Comparison of ENCODE assay signal across 9 mouse cellular contexts in genomic region chr6:115846640-115847411, GRCm38 (mm10). TPM values are rescaled to one million over a fixed set of nuclear protein-coding genes. Genes with fewer than 3 reads are reported as not detected.
DNase-seq lines count a peak whose midpoint lies in the region; ATAC-seq and TF ChIP-seq lines count a peak whose summit lies in the region.
"Had no signal": no experiment of that assay in that cellular context is flagged by ENCODE, and none has a peak within 500 bp of the region (broad histone marks: within the 10 kb centered on the region; RNA-seq: fewer than 3 reads in every experiment).

No protein-coding gene starts in this region.

- TF ChIP-seq CTCF in testis, adult 2 months (IDR thresholded peaks at IDR 0.05; ENCODE audit: control insufficient read depth, insufficient read depth, insufficient replicate concordance, low read depth, low read length) = peak; percentile 34; the same call in 1 of the 2 replicates

- no peak overlapping the region for H3K9ac ChIP-seq in forebrain, embryonic 14.5 days (ENCODE audit: low read length)
- H3K9ac ChIP-seq in intestine, embryonic 15.5 days = no peak overlapping the region
- H3K9ac ChIP-seq in limb, embryonic 11.5 days (ENCODE audit: low read length) = no peak overlapping the region

- no peak overlapping the region for H3K4me2 ChIP-seq in forebrain, embryonic 14.5 days (ENCODE audit: low read length)
- no peak overlapping the region for H3K4me2 ChIP-seq in intestine, embryonic 15.5 days (replicated peaks)
- no peak overlapping the region for H3K4me2 ChIP-seq in limb, embryonic 11.5 days (ENCODE audit: low read depth, severe bottlenecking)

- no peaks in the 10 kb centered on the region for H3K4me1 ChIP-seq in testis, adult 2 months (ENCODE audit: control insufficient read depth, insufficient read depth, low read length)
- H3K4me1 ChIP-seq in forebrain, embryonic 14.5 days (ENCODE audit: control insufficient read depth, insufficient read depth, low read length) = 0 out of 2 replicates have a peak, but pooled peaks cover under 1% of the 10 kb centered on the region
- H3K4me1 ChIP-seq in intestine, embryonic 15.5 days (replicated peaks) = 0 out of 2 replicates have a peak, but pooled peaks cover under 1% of the 10 kb centered on the region
- no peaks in the 10 kb centered on the region for H3K4me1 ChIP-seq in limb, embryonic 11.5 days (ENCODE audit: control insufficient read depth, insufficient read depth, low read length)

- TF ChIP-seq POLR2A in testis, adult 2 months (IDR thresholded peaks at IDR 0.05; ENCODE audit: control insufficient read depth, low read depth, low read length) = no peak

- ATAC-seq in forebrain, embryonic 14.5 days = no peak
- ATAC-seq in intestine, embryonic 15.5 days = peak; percentile 59; the same call in 1 of the 2 replicates
- no peak for ATAC-seq in limb, embryonic 11.5 days (ENCODE audit: insufficient number of reproducible peaks, low FRiP score, low TSS enrichment, low read depth)

- no peaks in the 10 kb centered on the region for H3K27me3 ChIP-seq in testis, adult 2 months (ENCODE audit: control insufficient read depth, insufficient read depth, low read length)
- no peaks in the 10 kb centered on the region for H3K27me3 ChIP-seq in forebrain, embryonic 14.5 days (replicated peaks; ENCODE audit: control insufficient read depth, insufficient read depth, low read length)
- no peaks in the 10 kb centered on the region for H3K27me3 ChIP-seq in intestine, embryonic 15.5 days (replicated peaks)
- no peaks in the 10 kb centered on the region for H3K27me3 ChIP-seq in limb, embryonic 11.5 days (ENCODE audit: control insufficient read depth, insufficient read depth, low read length)

- DNase-seq in testis, postnatal 14 days (ENCODE audit: low spot score) = no peak
- DNase-seq in c-Kit-positive CD71-positive TER-119-positive erythroid progenitor cells, embryonic 14.5 days (ENCODE audit: low spot score) = peak; percentile 56
- DNase-seq in forebrain, embryonic 14.5 days (ENCODE audit: low spot score) = peak; percentile 51
- peak; percentile 74 for DNase-seq in limb, embryonic 11.5 days (ENCODE audit: low spot score)
- peak; percentile 84 for DNase-seq in naive thymus-derived CD4-positive, alpha-beta T cell, adult 2 months (ENCODE audit: low read depth)
- peak; percentile 54 to 75 for DNase-seq in thymus, postnatal 10 days (ENCODE audit: low spot score in 2 of 2)

- H3K4me3 ChIP-seq in testis, adult 2 months (ENCODE audit: control insufficient read depth, low read depth, low read length) = no peak overlapping the region
- H3K4me3 ChIP-seq in forebrain, embryonic 14.5 days (ENCODE audit: low read depth, low read length) = no peak overlapping the region
- no peak overlapping the region for H3K4me3 ChIP-seq in intestine, embryonic 15.5 days (replicated peaks)
- H3K4me3 ChIP-seq in limb, embryonic 11.5 days (ENCODE audit: low read depth, low read length) = no peak overlapping the region
- H3K4me3 ChIP-seq: erythroblast, embryonic 14.5 days had no signal

- H3K36me3 ChIP-seq in testis, adult 2 months (ENCODE audit: control insufficient read depth, insufficient read depth, low read length) = no peaks in the 10 kb centered on the region
- peaks cover 54% of the 10 kb centered on the region for H3K36me3 ChIP-seq in forebrain, embryonic 14.5 days (ENCODE audit: control insufficient read depth, insufficient read depth, low read length)
- peaks cover 3% of the 10 kb centered on the region; the same call in 1 of the 2 replicates for H3K36me3 ChIP-seq in intestine, embryonic 15.5 days
- H3K36me3 ChIP-seq in limb, embryonic 11.5 days (ENCODE audit: control insufficient read depth, insufficient read depth, low read length) = peaks cover 7% of the 10 kb centered on the region; the same call in 1 of the 2 replicates

- 52% methylated on average over 6 of the region's 8 CpGs for WGBS in forebrain, embryonic 14.5 days
- 38% methylated on average over 8 of the region's 8 CpGs for WGBS in intestine, embryonic 15.5 days
- WGBS in limb, embryonic 11.5 days = 63% methylated on average over 5 of the region's 8 CpGs

- no peak overlapping the region for H3K27ac ChIP-seq in testis, adult 2 months (ENCODE audit: control insufficient read depth, insufficient read depth, low read depth, low read length)
- H3K27ac ChIP-seq in forebrain, embryonic 14.5 days (ENCODE audit: low read depth, low read length) = no peak overlapping the region
- H3K27ac ChIP-seq in intestine, embryonic 15.5 days = no peak overlapping the region
- no peak overlapping the region for H3K27ac ChIP-seq in limb, embryonic 11.5 days (replicated peaks; ENCODE audit: low read depth, low read length)

- H3K9me3 ChIP-seq in forebrain, embryonic 14.5 days (replicated peaks; ENCODE audit: control insufficient read depth, low read length) = no peaks in the 10 kb centered on the region
- H3K9me3 ChIP-seq in intestine, embryonic 15.5 days = no peaks in the 10 kb centered on the region
- H3K9me3 ChIP-seq in limb, embryonic 11.5 days (ENCODE audit: control insufficient read depth, low read length) = no peaks in the 10 kb centered on the region

RNA-seq across cellular contexts. Expression of gene Mbd4, which starts 6.3 kb away (rescaled TPM):
- polyA plus RNA-seq in testis, adult 2 months (2012; rRNA removed) = 6.3 and 7.6 TPM in 2 replicates
- polyA plus RNA-seq in forebrain, embryonic 14.5 days (2014; fragmentation: Nextera tagmentation; extraction: Ambion mirVana) = 9.3 and 11.3 TPM in 2 replicates
- 14.5 and 14.6 TPM in 2 replicates for polyA plus RNA-seq in intestine, embryonic 15.5 days (2015; fragmentation: Nextera tagmentation; extraction: Ambion mirVana)
- 32.5 and 34.6 TPM in 2 replicates for polyA plus RNA-seq in limb, embryonic 11.5 days (2014; fragmentation: Nextera tagmentation; extraction: Ambion mirVana)

RNA-seq across cellular contexts. Expression of gene Ift122, which starts 6.4 kb away (rescaled TPM):
- 126 and 128 TPM in 2 replicates for polyA plus RNA-seq in testis, adult 2 months (2012; rRNA removed)
- 16.9 and 23.2 TPM in 2 replicates for polyA plus RNA-seq in forebrain, embryonic 14.5 days (2014; fragmentation: Nextera tagmentation; extraction: Ambion mirVana)
- polyA plus RNA-seq in intestine, embryonic 15.5 days (2015; fragmentation: Nextera tagmentation; extraction: Ambion mirVana) = 13.8 and 14.2 TPM in 2 replicates
- 29.4 and 32.8 TPM in 2 replicates for polyA plus RNA-seq in limb, embryonic 11.5 days (2014; fragmentation: Nextera tagmentation; extraction: Ambion mirVana)

RNA-seq across cellular contexts. Expression of gene Efcab12, which starts 8.6 kb away (rescaled TPM):
- polyA plus RNA-seq in testis, adult 2 months (2012; rRNA removed) = 26.2 and 27.6 TPM in 2 replicates
- polyA plus RNA-seq in forebrain, embryonic 14.5 days (2014; fragmentation: Nextera tagmentation; extraction: Ambion mirVana) = 1.4 and 1.6 TPM in 2 replicates
- polyA plus RNA-seq in intestine, embryonic 15.5 days (2015; fragmentation: Nextera tagmentation; extraction: Ambion mirVana) = 0.42 and 0.49 TPM in 2 replicates
- polyA plus RNA-seq in limb, embryonic 11.5 days (2014; fragmentation: Nextera tagmentation; extraction: Ambion mirVana) = 0.40 and 0.72 TPM in 2 replicates
- polyA plus RNA-seq: erythroblast, embryonic 14.5 days had no signal

RNA-seq across cellular contexts. Expression of gene Rpl32, which starts 38.3 kb away (rescaled TPM):
- polyA plus RNA-seq in testis, adult 2 months (2012; rRNA removed) = 597 and 654 TPM in 2 replicates
- 1,359 and 1,743 TPM in 2 replicates for polyA plus RNA-seq in forebrain, embryonic 14.5 days (2014; fragmentation: Nextera tagmentation; extraction: Ambion mirVana)
- 2,172 and 2,428 TPM in 2 replicates for polyA plus RNA-seq in intestine, embryonic 15.5 days (2015; fragmentation: Nextera tagmentation; extraction: Ambion mirVana)
- polyA plus RNA-seq in limb, embryonic 11.5 days (2014; fragmentation: Nextera tagmentation; extraction: Ambion mirVana) = 2,129 and 2,157 TPM in 2 replicates

Comparison
In these comparisons a context has a peak if more than half of its experiments do, and no peak if none do; other contexts are left out.
1. RNA of gene Efcab12, which starts 8.6 kb away (polyA plus RNA-seq): 26.2 to 27.6 TPM in testis, adult 2 months; 1.4 to 1.6 TPM in forebrain, embryonic 14.5 days, 0.40 to 0.72 TPM in limb, embryonic 11.5 days and 0.42 to 0.49 TPM in intestine, embryonic 15.5 days; every median in the first group is over 10 times any median in the second.